40 mouse cellular contexts compared by ENCODE assay signal in genomic region chr11:106338870-106339269, GRCm38 (mm10). TPM values are rescaled to one million over a fixed set of nuclear protein-coding genes. Genes with fewer than 3 reads are reported as not detected.
"Had no signal": no experiment of that assay in that cellular context is flagged by ENCODE, and none has a peak within 500 bp of the region (broad histone marks: within the 10 kb centered on the region; RNA-seq: fewer than 3 reads in every experiment).

No protein-coding gene starts in this region.

- H3K27me3 ChIP-seq: intestine, embryonic 15.5 days had no signal

- H3K9ac ChIP-seq: heart, embryonic 12.5 days; hindbrain, embryonic 12.5 days; hindbrain, embryonic 14.5 days; intestine, embryonic 15.5 days; limb, embryonic 12.5 days had no signal

- H3K27ac ChIP-seq: heart, embryonic 10.5 days; hindbrain, embryonic 10.5 days; hindbrain, embryonic 12.5 days; hindbrain, embryonic 14.5 days; intestine, embryonic 15.5 days; layer of hippocampus, adult 2 months; limb, embryonic 12.5 days had no signal

- ATAC-seq: hindbrain, embryonic 16.5 days; inflammation-experienced regulatory T-cells, adult 6 months; intestine, embryonic 15.5 days; intestine, postnatal 0 days had no signal

- H3K4me1 ChIP-seq: hindbrain, embryonic 12.5 days; intestine, embryonic 15.5 days had no signal

- DNase-seq: gastrocnemius, postnatal 14 days; heart, adult 18-20 months; heart, postnatal 10 days; heart, postnatal 4 days; kidney, adult 18-20 months; kidney, adult 8-10 months; kidney, postnatal 10 days; kidney, postnatal 25 days; kidney, postnatal 4 days; left cerebral cortex, postnatal 4 days; liver had no signal

- H3K4me3 ChIP-seq: heart, embryonic 10.5 days; heart, embryonic 12.5 days; hindbrain, embryonic 10.5 days; hindbrain, embryonic 12.5 days; intestine, embryonic 15.5 days; layer of hippocampus, adult 2 months; limb, embryonic 12.5 days had no signal

- H3K36me3 ChIP-seq: heart, embryonic 10.5 days; heart, embryonic 12.5 days; hindbrain, embryonic 10.5 days; hindbrain, embryonic 12.5 days; intestine, embryonic 15.5 days; limb, embryonic 12.5 days had no signal

- H3K4me2 ChIP-seq: heart, embryonic 12.5 days; hindbrain, embryonic 12.5 days; hindbrain, embryonic 14.5 days; intestine, embryonic 15.5 days; limb, embryonic 12.5 days; liver, embryonic 11.5 days had no signal

- H3K9me3 ChIP-seq: heart, embryonic 10.5 days; heart, embryonic 12.5 days; hindbrain, embryonic 10.5 days; hindbrain, embryonic 12.5 days; intestine, embryonic 15.5 days; limb, embryonic 12.5 days had no signal

RNA-seq across cellular contexts. Expression of gene Scn4a, which starts 14.2 kb away (rescaled TPM):
- total RNA-seq: granulocyte monocyte progenitor cell, adult 5-6 weeks; layer of hippocampus, adult 2 months; left cerebral cortex, adult 18-20 months; left cerebral cortex, postnatal 25 days; left cerebral cortex, postnatal 4 days had no signal
- polyA plus RNA-seq: hindbrain, embryonic 12.5 days; hindbrain, embryonic 14.5 days; hindbrain, embryonic 16.5 days; liver, embryonic 11.5 days had no signal

RNA-seq across cellular contexts. Expression of gene Cd79b, which starts 24.3 kb away (rescaled TPM):
- total RNA-seq: layer of hippocampus, adult 2 months; left cerebral cortex, adult 18-20 months had no signal

RNA-seq across cellular contexts. Expression of gene Prr29, which starts 26.4 kb away (rescaled TPM):
- total RNA-seq: granulocyte monocyte progenitor cell, adult 5-6 weeks; layer of hippocampus, adult 2 months; layer of hippocampus, postnatal 25 days; left cerebral cortex, adult 18-20 months; left cerebral cortex, adult 8-10 months; left cerebral cortex, postnatal 10 days; left cerebral cortex, postnatal 25 days; left cerebral cortex, postnatal 4 days had no signal
- polyA plus RNA-seq: frontal cortex, adult 2 months; heart, embryonic 12.5 days; hindbrain, embryonic 10.5 days; hindbrain, embryonic 12.5 days; hindbrain, embryonic 14.5 days; hindbrain, embryonic 16.5 days; limb, embryonic 12.5 days; liver, embryonic 11.5 days had no signal

RNA-seq across cellular contexts. Expression of gene Gh, which starts 37.2 kb away (rescaled TPM):
- total RNA-seq: gastrocnemius, adult 8-10 months; gastrocnemius, postnatal 14 days; gastrocnemius, postnatal 4 days; granulocyte monocyte progenitor cell, adult 5-6 weeks; heart, adult 18-20 months; heart, adult 8-10 months; heart, postnatal 10 days; heart, postnatal 25 days; heart, postnatal 4 days; layer of hippocampus, adult 2 months; layer of hippocampus, postnatal 10 days; layer of hippocampus, postnatal 25 days; left cerebral cortex, adult 18-20 months; left cerebral cortex, postnatal 10 days; left cerebral cortex, postnatal 25 days; left cerebral cortex, postnatal 4 days had no signal
- polyA plus RNA-seq: heart, embryonic 10.5 days; heart, embryonic 12.5 days; heart, embryonic 14.5 days; heart, embryonic 16.5 days; hindbrain, embryonic 10.5 days; hindbrain, embryonic 12.5 days; hindbrain, embryonic 14.5 days; inflammation-experienced regulatory T-cells, adult 6 months; intestine, embryonic 15.5 days; intestine, postnatal 0 days; kidney, embryonic 14.5 days; kidney, embryonic 16.5 days; limb, embryonic 12.5 days; limb, embryonic 14.5 days; liver, embryonic 11.5 days had no signal
